Mouse (Mus musculus): ENCODE measurements around the gene Lrrc28. TPM values are rescaled to one million over a fixed set of nuclear protein-coding genes. Genes with fewer than 3 reads are reported as not detected.

Lrrc28 gene
- polyA plus RNA-seq, 2 experiments = 5.0 to 11.3 TPM

DNA sequence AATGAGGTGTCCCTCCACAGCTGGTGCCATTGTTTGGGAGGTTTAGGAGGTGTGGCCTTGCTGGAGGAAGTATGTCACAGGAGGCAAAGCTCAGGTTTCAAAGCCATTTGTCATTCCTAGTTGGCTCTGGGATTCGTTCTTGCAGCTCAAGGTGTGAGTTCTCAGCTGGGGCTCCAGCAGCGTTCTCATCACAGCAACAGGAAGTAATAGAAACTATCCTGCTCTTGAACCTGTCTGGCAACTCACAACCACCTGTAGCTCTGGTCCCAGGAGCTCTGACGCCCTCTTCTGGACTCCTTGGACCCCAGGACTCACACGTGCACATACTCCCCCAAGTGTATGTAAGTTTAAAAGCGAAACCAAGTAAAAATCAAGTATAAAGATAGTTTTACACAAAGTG, 15.4 kb downstream of the Lrrc28 start:
- Histone ChIP-seq H3K27me3 (ENCODE audit: control insufficient read depth, insufficient read depth, low read length) (no peaks in the 10 kb centered on the region), H3K4me2 (ENCODE audit: low read depth) (no peak overlapping the region), H3K27ac (no peak overlapping the region), H3K9ac (replicated peaks) (no peak overlapping the region), H3K4me3 (ENCODE audit: insufficient read depth in 1 of 2, low read depth in 2 of 2, low read length in 2 of 2) (no peak overlapping the region), H3K9me3 (ENCODE audit: control insufficient read depth, low read length) (no peaks in the 10 kb centered on the region), H3K36me3 (replicated peaks; ENCODE audit: control insufficient read depth, insufficient read depth, low read depth) (no peaks in the 10 kb centered on the region), H3K4me1 (replicated peaks; ENCODE audit: control insufficient read depth in 2 of 2, insufficient read depth in 2 of 2, low read length in 1 of 2) (peaks cover 0 to 3% of the 10 kb centered on the region in 2 experiments; a peak in 2 of 4 replicates)
- DNase-seq (ENCODE audit: low read depth in 3 of 3, low spot score in 3 of 3) (no peak), ATAC-seq (ENCODE audit: insufficient read depth) (no peak)
- TF ChIP-seq EP300 (IDR thresholded peaks at IDR 0.05; ENCODE audit: low read depth) = no peak
- no peak for TF ChIP-seq CTCF (IDR thresholded peaks at IDR 0.05; ENCODE audit: low read depth)
- 51% methylated on average over 5 of the region's 5 CpGs for WGBS (ENCODE audit: insufficient replicate concordance)

DNA sequence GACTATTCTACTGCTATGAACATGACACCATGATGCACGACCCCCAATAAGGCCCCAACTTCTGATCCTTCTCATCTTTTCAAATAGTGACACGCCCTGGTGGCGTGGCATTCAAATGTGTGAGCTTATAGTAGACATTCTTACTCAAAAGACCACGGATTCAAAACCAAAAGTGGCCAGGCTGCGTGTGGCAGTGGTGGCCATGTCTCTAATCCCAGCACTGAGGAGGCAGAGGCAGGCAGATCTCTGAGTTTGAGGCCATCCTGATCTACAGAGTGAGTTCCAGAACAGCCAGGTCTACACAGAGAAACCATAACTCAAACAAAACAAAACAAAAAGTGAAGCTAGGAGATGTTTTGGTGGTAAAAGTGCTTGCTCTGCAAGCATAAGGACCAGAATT, 18.4 kb downstream of the Lrrc28 start:
- TF ChIP-seq CTCF (IDR thresholded peaks at IDR 0.05; ENCODE audit: low read depth) = no peak

DNA sequence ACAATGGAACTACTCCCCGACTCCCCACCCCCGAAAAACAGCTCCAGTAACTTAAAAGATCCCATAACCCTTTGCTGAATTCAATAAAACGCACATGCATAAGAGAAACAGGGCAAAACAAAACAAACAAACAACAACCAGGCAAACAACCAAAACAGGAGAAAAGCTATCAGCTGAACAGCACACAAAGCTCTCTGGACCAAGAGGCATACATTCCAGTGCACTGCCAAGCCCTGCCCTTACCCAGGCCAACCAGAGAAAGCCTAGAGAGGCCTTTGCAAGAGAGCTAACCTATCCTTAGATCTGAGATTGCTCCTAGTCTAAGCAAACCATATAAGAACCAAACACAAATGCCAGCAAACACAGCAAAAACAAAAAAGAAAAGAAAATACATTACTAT, 22.9 kb downstream of the Lrrc28 start:
- no peak overlapping the region for H3K4me2 ChIP-seq (ENCODE audit: low read depth)

More for the DNA sequence above, 18.4 kb downstream of the Lrrc28 start:
- Histone ChIP-seq H3K4me3 (ENCODE audit: insufficient read depth in 1 of 2, low read depth in 2 of 2, low read length in 2 of 2) (no peak overlapping the region), H3K27ac (no peak overlapping the region), H3K27me3 (ENCODE audit: control insufficient read depth, insufficient read depth, low read length) (no peaks in the 10 kb centered on the region), H3K4me2 (ENCODE audit: low read depth) (no peak overlapping the region), H3K9ac (replicated peaks) (no peak overlapping the region), H3K9me3 (ENCODE audit: control insufficient read depth, low read length) (no peaks in the 10 kb centered on the region), H3K4me1 (replicated peaks; ENCODE audit: control insufficient read depth in 2 of 2, insufficient read depth in 2 of 2, low read length in 1 of 2) (no peaks in the 10 kb centered on the region), H3K36me3 (replicated peaks; ENCODE audit: control insufficient read depth, insufficient read depth, low read depth) (no peaks in the 10 kb centered on the region)
- no peak for DNase-seq (ENCODE audit: low read depth in 3 of 3, low spot score in 3 of 3)
- no peak for ATAC-seq (ENCODE audit: insufficient read depth)
- 63% methylated on average over 5 of the region's 5 CpGs for WGBS (ENCODE audit: insufficient replicate concordance)

DNA sequence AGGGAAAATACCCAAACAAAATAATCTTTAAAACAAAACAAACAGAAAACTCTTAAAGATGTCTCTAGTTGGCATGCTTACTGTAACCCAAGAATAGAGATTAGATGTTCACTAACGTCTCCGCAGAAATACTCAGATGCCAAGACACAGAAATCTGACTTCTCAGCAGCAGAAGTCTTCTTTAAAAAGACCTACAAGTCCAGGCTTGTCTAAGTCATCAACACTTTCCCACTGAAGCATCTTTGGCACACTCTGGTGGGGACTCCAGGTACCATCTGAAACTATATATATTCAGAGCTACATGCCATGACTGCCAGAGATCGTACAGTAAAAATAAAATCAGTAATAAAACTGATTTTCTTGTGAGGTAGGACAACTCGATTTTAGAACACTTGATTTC, 25.2 kb downstream of the Lrrc28 start:
- no peaks in the 10 kb centered on the region for H3K4me1 ChIP-seq (replicated peaks; ENCODE audit: control insufficient read depth in 2 of 2, insufficient read depth in 2 of 2, low read length in 1 of 2)
- no peak overlapping the region for H3K4me3 ChIP-seq (ENCODE audit: insufficient read depth in 1 of 2, low read depth in 2 of 2, low read length in 2 of 2)
- H3K27ac ChIP-seq = no peak overlapping the region
- DNase-seq (ENCODE audit: low read depth in 3 of 3, low spot score in 3 of 3) = no peak
- H3K4me2 ChIP-seq (ENCODE audit: low read depth) = no peak overlapping the region
- no peaks in the 10 kb centered on the region for H3K36me3 ChIP-seq (replicated peaks; ENCODE audit: control insufficient read depth, insufficient read depth, low read depth)
- no peaks in the 10 kb centered on the region for H3K27me3 ChIP-seq (ENCODE audit: control insufficient read depth, insufficient read depth, low read length)
- TF ChIP-seq CTCF (IDR thresholded peaks at IDR 0.05; ENCODE audit: low read depth) (no peak), EP300 (IDR thresholded peaks at IDR 0.05; ENCODE audit: low read depth) (no peak)
- no peaks in the 10 kb centered on the region for H3K9me3 ChIP-seq (ENCODE audit: control insufficient read depth, low read length)
- 70% methylated on average over 4 of the region's 4 CpGs for WGBS (ENCODE audit: insufficient replicate concordance)
- H3K9ac ChIP-seq (replicated peaks) = no peak overlapping the region
- no peak for ATAC-seq (ENCODE audit: insufficient read depth)

More for the DNA sequence above, 22.9 kb downstream of the Lrrc28 start:
- Histone ChIP-seq H3K4me3 (ENCODE audit: insufficient read depth in 1 of 2, low read depth in 2 of 2, low read length in 2 of 2) (no peak overlapping the region), H3K9me3 (ENCODE audit: control insufficient read depth, low read length) (no peaks in the 10 kb centered on the region), H3K36me3 (replicated peaks; ENCODE audit: control insufficient read depth, insufficient read depth, low read depth) (no peaks in the 10 kb centered on the region), H3K27me3 (ENCODE audit: control insufficient read depth, insufficient read depth, low read length) (no peaks in the 10 kb centered on the region), H3K27ac (no peak overlapping the region), H3K9ac (replicated peaks) (no peak overlapping the region), H3K4me1 (replicated peaks; ENCODE audit: control insufficient read depth in 2 of 2, insufficient read depth in 2 of 2, low read length in 1 of 2) (no peaks in the 10 kb centered on the region)
- WGBS (ENCODE audit: insufficient replicate concordance) = 53% methylated on average over 3 of the region's 3 CpGs
- DNase-seq (ENCODE audit: low read depth in 3 of 3, low spot score in 3 of 3) (no peak), ATAC-seq (ENCODE audit: insufficient read depth) (no peak)
- TF ChIP-seq CTCF (IDR thresholded peaks at IDR 0.05; ENCODE audit: low read depth) (no peak), EP300 (IDR thresholded peaks at IDR 0.05; ENCODE audit: low read depth) (no peak)

DNA sequence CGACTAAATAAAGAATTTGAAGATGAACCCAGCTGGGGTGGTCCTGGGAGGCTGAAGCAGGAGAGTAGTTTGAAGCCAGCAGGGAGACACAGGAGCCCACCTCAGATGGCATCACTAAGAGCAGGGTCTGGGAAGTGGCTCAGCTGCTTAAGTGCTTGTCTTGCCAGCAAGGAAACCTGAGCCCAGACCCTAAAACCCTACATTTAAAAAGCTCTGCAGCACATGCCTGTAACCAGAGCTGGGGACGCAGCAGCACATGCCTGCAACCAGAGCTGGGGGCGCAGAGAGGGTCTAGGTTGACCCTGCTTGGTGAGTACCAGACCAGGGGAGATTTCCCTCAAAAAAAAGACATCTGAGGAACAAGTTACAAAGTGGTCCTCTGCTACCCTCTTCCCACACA, 26.8 kb downstream of the Lrrc28 start:
- 63% methylated on average over 3 of the region's 3 CpGs for WGBS (ENCODE audit: insufficient replicate concordance)
- Histone ChIP-seq H3K4me1 (replicated peaks; ENCODE audit: control insufficient read depth in 2 of 2, insufficient read depth in 2 of 2, low read length in 1 of 2) (no peaks in the 10 kb centered on the region), H3K4me3 (ENCODE audit: insufficient read depth in 1 of 2, low read depth in 2 of 2, low read length in 2 of 2) (no peak overlapping the region), H3K4me2 (ENCODE audit: low read depth) (no peak overlapping the region), H3K27me3 (ENCODE audit: control insufficient read depth, insufficient read depth, low read length) (no peaks in the 10 kb centered on the region), H3K9me3 (ENCODE audit: control insufficient read depth, low read length) (no peaks in the 10 kb centered on the region), H3K36me3 (replicated peaks; ENCODE audit: control insufficient read depth, insufficient read depth, low read depth) (no peaks in the 10 kb centered on the region), H3K9ac (replicated peaks) (no peak overlapping the region), H3K27ac (no peak overlapping the region)
- ATAC-seq (ENCODE audit: insufficient read depth) = no peak
- no peak for TF ChIP-seq EP300 (IDR thresholded peaks at IDR 0.05; ENCODE audit: low read depth)
- TF ChIP-seq CTCF (IDR thresholded peaks at IDR 0.05; ENCODE audit: low read depth) = no peak
- no peak for DNase-seq (ENCODE audit: low read depth in 3 of 3, low spot score in 3 of 3)

Measured in liver, embryonic 14.5 days (tissue).